In genomic region chr5:19306656-19307055, GRCm38 (mm10) we compare ENCODE assay signal across 12 mouse cellular contexts.
"Had no signal": no experiment of that assay in that cellular context is flagged by ENCODE, and none has a peak within 500 bp of the region (broad histone marks: within the 10 kb centered on the region; RNA-seq: fewer than 3 reads in every experiment).

No protein-coding gene starts in this region.

- H3K4me3 ChIP-seq: limb, embryonic 15.5 days; liver, embryonic 12.5 days; midbrain, embryonic 13.5 days; myocyte; neural tube, embryonic 15.5 days had no signal

- H3K27ac ChIP-seq: kidney, postnatal 0 days; limb, embryonic 15.5 days; liver, embryonic 12.5 days; midbrain, embryonic 13.5 days; neural tube, embryonic 15.5 days had no signal

- H3K4me1 ChIP-seq: limb, embryonic 15.5 days; liver, embryonic 12.5 days; midbrain, embryonic 13.5 days; neural tube, embryonic 15.5 days had no signal

- DNase-seq: kidney, postnatal 36 days; layer of hippocampus, adult 9-11 months; layer of hippocampus, postnatal 36 days; right cerebral cortex, adult 18-20 months; right cerebral cortex, postnatal 25 days; thymus, postnatal 36 days had no signal

- H3K9ac ChIP-seq: limb, embryonic 15.5 days; liver, embryonic 12.5 days; midbrain, embryonic 13.5 days; neural tube, embryonic 15.5 days had no signal

- H3K36me3 ChIP-seq: limb, embryonic 15.5 days; liver, embryonic 12.5 days; midbrain, embryonic 13.5 days; neural tube, embryonic 15.5 days had no signal

- H3K4me2 ChIP-seq: limb, embryonic 15.5 days; liver, embryonic 12.5 days; midbrain, embryonic 13.5 days; neural tube, embryonic 15.5 days had no signal

- ATAC-seq: liver, embryonic 12.5 days; midbrain, embryonic 13.5 days had no signal

- H3K27me3 ChIP-seq: limb, embryonic 15.5 days; liver, embryonic 12.5 days; midbrain, embryonic 13.5 days; neural tube, embryonic 15.5 days had no signal

- H3K9me3 ChIP-seq: limb, embryonic 15.5 days; liver, embryonic 12.5 days; midbrain, embryonic 13.5 days; neural tube, embryonic 15.5 days had no signal
